Mouse (Mus musculus) liver, embryonic 14.5 days (tissue): ENCODE measurements at regions not wholly inside any gene's neighbourhood (a gene's known extent, or its start where the extent isn't known, plus 50 kb on each side); places are given as distances from the start of the nearest gene placed in this dataset.

Experiments used
- ATAC-seq: fragments of 200-750 bp; cut with Nextera tagmentation; 2 replicates; pipeline ENCODE4 v1.8.0; 2017; ENCODE audit warnings: moderate number of reproducible peaks, mild to moderate bottlenecking, moderate library complexity; ENCODE audit not compliant: insufficient read depth
- DNase-seq, 3 experiments: peaks; one replicate each; pipeline ENCODE4 v3.0.0-alpha.2; 2012 to 2013; ENCODE audit warnings: low read depth in 3 of 3, low spot score in 3 of 3
- H3K27ac ChIP-seq: fragments of 300-500 bp; sonication (generic); 2 replicates; pipeline ENCODE4 v1.5.1; 2014; ENCODE audit warnings: moderate library complexity, mild to moderate bottlenecking, control low read depth, inconsistent platforms
- H3K27me3 ChIP-seq: fragments of 300-500 bp; sonication (generic); 2 replicates; pipeline ENCODE4 v1.6.1; 2014; ENCODE audit warnings: mild to moderate bottlenecking, low read length, moderate library complexity; ENCODE audit not compliant: control insufficient read depth, insufficient read depth
- H3K36me3 ChIP-seq: fragments of 300-500 bp; sonication (generic); replicated peaks from 2 replicates; pipeline ENCODE4 v1.6.1; 2014; ENCODE audit warnings: low read depth; ENCODE audit not compliant: control insufficient read depth, insufficient read depth
- H3K4me1 ChIP-seq, 2 experiments: fragments of 200-500 bp in 1 of 2; fragments of 300-500 bp in 1 of 2; sonication (generic) in 1 of 2; replicated peaks; 2 replicates each; pipeline ENCODE4 v1.6.1; 2012 to 2014; ENCODE audit warnings: antibody characterized with exemption in 1 of 2, inconsistent platforms in 1 of 2, low read length in 1 of 2; ENCODE audit not compliant: control insufficient read depth in 2 of 2, insufficient read depth in 2 of 2
- H3K4me2 ChIP-seq: fragments of 300-500 bp; sonication (generic); 2 replicates; pipeline ENCODE4 v1.6.1; 2014; ENCODE audit warnings: low read depth, mild to moderate bottlenecking, control low read depth, moderate library complexity
- H3K4me3 ChIP-seq, 2 experiments: fragments of 200-500 bp in 1 of 2; fragments of 300-500 bp in 1 of 2; sonication (generic) in 1 of 2; 2 replicates each; pipeline ENCODE4 v1.5.1; 2012 to 2014; ENCODE audit warnings: low read depth in 2 of 2, low read length in 2 of 2, mild to moderate bottlenecking in 2 of 2, control low read depth in 1 of 2, inconsistent platforms in 1 of 2, moderate library complexity in 1 of 2; ENCODE audit not compliant: insufficient read depth in 1 of 2
- H3K9ac ChIP-seq: fragments of 300-500 bp; sonication (generic); replicated peaks from 2 replicates; pipeline ENCODE4 v1.6.1; 2014; ENCODE audit warnings: mild to moderate bottlenecking, control low read depth, moderate library complexity
- H3K9me3 ChIP-seq: fragments of 300-500 bp; sonication (generic); 2 replicates; pipeline ENCODE4 v1.6.1; 2016; ENCODE audit warnings: low read length, mixed read lengths; ENCODE audit not compliant: control insufficient read depth
- CTCF ChIP-seq: IDR thresholded peaks from 2 replicates; pipeline ENCODE4 v1.5.1; 2016; ENCODE audit warnings: antibody characterized with exemption, low read depth, control low read depth
- EP300 ChIP-seq: IDR thresholded peaks from 2 replicates; pipeline ENCODE4 v1.6.1; 2016; ENCODE audit warnings: antibody characterized with exemption, low read depth
- WGBS: fragments of 180-500 bp; shearing (Covaris S2); extraction: QIAGEN DNeasy Blood & Tissue Kit; methylation state at CpG from one replicate; pipeline ENCODE4 v1.1.7; 2014; ENCODE audit not compliant: insufficient replicate concordance; 5-methylcytosine and 5-hydroxymethylcytosine counted together

DNA sequence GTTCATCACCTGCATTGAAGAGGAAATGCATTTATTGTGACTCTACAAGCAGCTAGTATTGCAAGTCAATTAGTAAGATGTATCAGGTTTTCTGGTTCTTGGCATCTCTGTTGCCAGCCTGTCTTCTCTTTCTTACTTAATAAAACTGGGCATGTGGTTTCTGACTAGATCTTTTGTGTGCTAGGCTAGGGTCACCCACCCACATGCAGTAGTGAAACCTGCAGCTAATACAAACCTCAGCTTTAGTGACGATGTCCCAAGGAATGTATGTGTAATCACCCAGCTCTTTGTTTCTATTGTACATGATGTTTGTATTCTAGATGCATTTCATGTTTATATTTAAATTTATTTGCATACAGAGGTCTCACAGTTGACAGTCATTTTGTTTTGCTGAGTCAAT is 1526.7 kb downstream of the 4930444P10Rik start:
- WGBS: 62% methylated on average over 1 of the region's 1 CpGs

More for the DNA sequence above, 1526.7 kb downstream of the 4930444P10Rik start:
- Histone ChIP-seq H3K4me3 (no peak overlapping the region), H3K36me3 (no peaks in the 10 kb centered on the region), H3K4me2 (no peak overlapping the region), H3K27ac (no peak overlapping the region), H3K4me1 (no peaks in the 10 kb centered on the region), H3K9ac (no peak overlapping the region), H3K27me3 (no peaks in the 10 kb centered on the region), H3K9me3 (no peaks in the 10 kb centered on the region)
- TF ChIP-seq CTCF: no peak
- TF ChIP-seq EP300: no peak
- ATAC-seq (no peak), DNase-seq (no peak)
